Mouse (Mus musculus): ENCODE results near the gene Elf5.

GRCm38 (mm10) chr2:103432695-103433275 is 21.3 kb downstream of the Elf5 start:
- no peak for TF ChIP-seq EP300 (optimal IDR thresholded peaks at IDR 0.05)
- TF ChIP-seq CTCF (IDR thresholded peaks at IDR 0.05; ENCODE audit: low read depth) = no peak

All from stomach, postnatal 0 days (tissue).